Mouse (Mus musculus) myocyte (in vitro differentiated cells): ENCODE measurements at regions not wholly inside any gene's neighbourhood (a gene's known extent, or its start where the extent isn't known, plus 50 kb on each side); places are given as distances from the start of the nearest gene placed in this dataset.

Experiments used
- H3K27me3 ChIP-seq: one replicate; pipeline ENCODE4 v1.6.1; 2011; ENCODE audit not compliant: control insufficient read depth, insufficient read depth, insufficient read length
- H3K36me3 ChIP-seq: one replicate; pipeline ENCODE4 v1.6.1; 2011; ENCODE audit not compliant: control insufficient read depth, insufficient read depth
- H3K4me2 ChIP-seq: one replicate; pipeline ENCODE4 v1.6.1; 2011; ENCODE audit warnings: low read depth, control low read depth
- H3K4me3 ChIP-seq: one replicate; pipeline ENCODE4 v1.5.1; 2011; ENCODE audit warnings: mild to moderate bottlenecking, control low read depth, moderate library complexity
- H3K79me2 ChIP-seq: one replicate; pipeline ENCODE4 v1.6.1; 2011; ENCODE audit not compliant: control insufficient read depth, insufficient read depth
- H3ac ChIP-seq: one replicate; pipeline ENCODE4 v1.6.1; 2011; ENCODE audit not compliant: control insufficient read depth, insufficient read length
- CEBPB ChIP-seq: IDR thresholded peaks from 2 replicates; pipeline ENCODE4 v1.6.1; 2011; ENCODE audit warnings: mild to moderate bottlenecking, moderate library complexity; ENCODE audit not compliant: poor library complexity, insufficient read depth, severe bottlenecking
- E2F4 ChIP-seq: IDR thresholded peaks from one replicate; pipeline ENCODE4 v1.6.1; 2011; ENCODE audit warnings: mild to moderate bottlenecking, control low read depth, moderate library complexity; ENCODE audit not compliant: insufficient read depth
- MAX ChIP-seq: IDR thresholded peaks from one replicate; pipeline ENCODE4 v1.6.1; 2011; ENCODE audit warnings: low read depth, mild to moderate bottlenecking, control low read depth
- MYOD1 ChIP-seq, 3 experiments: IDR thresholded peaks; one replicate each; pipeline ENCODE4 v1.6.1; 2011; ENCODE audit warnings: control low read depth in 2 of 3, low read depth in 2 of 3, mild to moderate bottlenecking in 2 of 3, moderate library complexity in 1 of 3; ENCODE audit not compliant: insufficient read length in 2 of 3, control insufficient read depth in 1 of 3
- MYOG ChIP-seq, 3 experiments: IDR thresholded peaks; one replicate each; pipeline ENCODE4 v1.6.1; 2011; ENCODE audit warnings: control low read depth in 2 of 3, low read depth in 2 of 3, mild to moderate bottlenecking in 2 of 3; ENCODE audit not compliant: insufficient read length in 2 of 3, control insufficient read depth in 1 of 3, insufficient read depth in 1 of 3
- POLR2A ChIP-seq: IDR thresholded peaks from one replicate; pipeline ENCODE4 v1.6.1; 2011; ENCODE audit warnings: low read depth, mild to moderate bottlenecking, control low read depth, moderate library complexity; ENCODE audit not compliant: insufficient read length
- POLR2AphosphoS2 ChIP-seq: IDR thresholded peaks from one replicate; pipeline ENCODE4 v1.6.1; 2011; ENCODE audit warnings: low read depth, control low read depth; ENCODE audit not compliant: insufficient read length
- REST ChIP-seq: IDR thresholded peaks from one replicate; pipeline ENCODE4 v1.6.1; 2011; ENCODE audit warnings: mild to moderate bottlenecking, control low read depth, moderate library complexity; ENCODE audit not compliant: insufficient read depth, insufficient read length
- SRF ChIP-seq: IDR thresholded peaks from one replicate; pipeline ENCODE4 v1.6.1; 2011; ENCODE audit warnings: low read depth; ENCODE audit not compliant: control insufficient read depth, insufficient read length
- TCF12 ChIP-seq: IDR thresholded peaks from one replicate; pipeline ENCODE4 v1.6.1; 2011; ENCODE audit warnings: mild to moderate bottlenecking, control low read depth; ENCODE audit not compliant: poor library complexity, insufficient read depth, severe bottlenecking
- TCF3 ChIP-seq: IDR thresholded peaks from one replicate; pipeline ENCODE4 v1.6.1; 2011; ENCODE audit warnings: low read depth, control low read depth; ENCODE audit not compliant: insufficient read length
- USF1 ChIP-seq: IDR thresholded peaks from one replicate; pipeline ENCODE4 v1.6.1; 2011; ENCODE audit warnings: low read depth, mild to moderate bottlenecking, control low read depth, moderate library complexity

DNA sequence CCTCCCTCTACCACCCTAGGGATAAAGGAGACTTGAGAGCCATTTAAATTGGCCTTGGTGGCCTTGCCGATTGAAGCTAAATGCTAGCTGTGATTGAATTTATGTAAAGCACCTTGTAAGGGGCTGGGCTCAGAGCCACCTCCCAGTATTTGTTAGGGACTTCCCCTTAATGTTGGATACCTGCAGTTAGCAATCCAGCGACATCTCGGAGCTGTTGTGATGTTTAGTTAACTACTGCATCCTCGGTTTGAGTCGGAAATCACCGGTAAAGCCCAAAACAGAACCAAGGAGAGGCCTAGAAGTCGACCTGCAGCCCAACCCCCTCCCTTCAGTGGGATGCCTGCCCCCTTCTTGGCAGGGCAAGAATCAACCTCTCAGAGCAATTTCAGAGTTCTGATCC, 236.3 kb downstream of the Cd83 start:
- Histone ChIP-seq H3K4me2 (no peak overlapping the region), H3K4me3 (no peak overlapping the region), H3ac (no peak overlapping the region), H3K36me3 (no peaks in the 10 kb centered on the region), H3K79me2 (no peaks in the 10 kb centered on the region), H3K27me3 (no peaks in the 10 kb centered on the region)
- no peak for TF ChIP-seq POLR2AphosphoS2
- no peak for TF ChIP-seq MAX
- TF ChIP-seq E2F4, result no peak
- no peak for TF ChIP-seq SRF
- no peak for TF ChIP-seq TCF3
- no peak for TF ChIP-seq POLR2A
- no peak for TF ChIP-seq CEBPB
- TF ChIP-seq TCF12, result no peak
- TF ChIP-seq USF1, result no peak
- TF ChIP-seq MYOD1 (IDR thresholded peaks at IDR 0.05; ENCODE audit: control insufficient read depth in 1 of 3, insufficient read length in 2 of 3, low read depth in 2 of 3), result no peak

DNA sequence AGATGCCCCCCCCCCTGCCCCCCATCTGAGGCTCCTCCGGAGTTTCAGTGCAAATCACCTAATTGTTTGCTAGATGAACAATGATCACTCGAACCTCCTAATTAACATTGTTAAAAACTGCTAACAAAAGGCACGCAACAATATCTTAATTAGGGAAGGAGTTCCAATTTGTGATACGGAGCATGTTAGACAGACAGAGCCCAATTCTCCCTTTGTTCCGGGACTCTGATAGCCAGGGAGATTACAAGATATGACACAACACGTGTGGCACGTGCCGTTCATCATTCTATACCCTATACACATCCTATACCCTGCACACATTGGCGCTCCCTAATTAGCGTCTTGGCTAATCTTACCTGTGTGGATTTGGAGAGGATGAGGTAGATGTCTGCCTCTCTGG, 237.5 kb downstream of the Cd83 start:
- Histone ChIP-seq H3K4me2 (no peak overlapping the region), H3ac (no peak overlapping the region), H3K79me2 (no peaks in the 10 kb centered on the region), H3K27me3 (no peaks in the 10 kb centered on the region), H3K36me3 (no peaks in the 10 kb centered on the region), H3K4me3 (no peak overlapping the region)
- TF ChIP-seq POLR2A (no peak), TCF3 (no peak), E2F4 (no peak), MYOG (IDR thresholded peaks at IDR 0.05; ENCODE audit: control insufficient read depth in 1 of 3, insufficient read depth in 1 of 3, insufficient read length in 2 of 3, low read depth in 2 of 3) (no peak), SRF (no peak), CEBPB (no peak), MYOD1 (IDR thresholded peaks at IDR 0.05; ENCODE audit: control insufficient read depth in 1 of 3, insufficient read length in 2 of 3, low read depth in 2 of 3) (no peak), MAX (no peak)

DNA sequence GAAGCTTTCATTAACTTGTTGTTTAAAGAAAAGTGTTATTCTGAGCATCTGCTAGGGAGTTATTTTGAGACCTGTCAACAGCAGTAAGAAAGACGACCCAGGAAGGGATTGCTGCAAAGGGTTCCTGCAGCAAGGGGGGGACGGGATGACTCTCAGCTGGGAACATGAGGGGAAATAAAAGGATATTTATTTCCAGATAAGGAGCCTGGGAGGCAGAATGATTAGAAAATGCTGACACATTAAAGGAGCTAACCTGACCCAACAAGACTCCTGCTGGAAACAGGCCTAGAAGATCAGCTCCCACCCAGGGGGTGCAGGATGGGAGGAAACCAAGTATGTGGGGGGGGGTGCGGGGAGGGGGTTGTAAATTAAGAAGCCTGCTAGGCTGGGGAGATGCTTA, 240.0 kb downstream of the Cd83 start:
- Histone ChIP-seq H3ac (no peak overlapping the region), H3K27me3 (no peaks in the 10 kb centered on the region), H3K4me3 (no peak overlapping the region), H3K79me2 (no peaks in the 10 kb centered on the region), H3K4me2 (no peak overlapping the region), H3K36me3 (no peaks in the 10 kb centered on the region)
- TF ChIP-seq POLR2A (no peak), CEBPB (no peak), E2F4 (no peak), POLR2AphosphoS2 (no peak), TCF3 (no peak), MYOD1 (IDR thresholded peaks at IDR 0.05; ENCODE audit: control insufficient read depth in 1 of 3, insufficient read length in 2 of 3, low read depth in 2 of 3) (no peak), REST (no peak), MAX (no peak), SRF (no peak), USF1 (no peak), MYOG (IDR thresholded peaks at IDR 0.05; ENCODE audit: control insufficient read depth in 1 of 3, insufficient read depth in 1 of 3, insufficient read length in 2 of 3, low read depth in 2 of 3) (no peak)

DNA sequence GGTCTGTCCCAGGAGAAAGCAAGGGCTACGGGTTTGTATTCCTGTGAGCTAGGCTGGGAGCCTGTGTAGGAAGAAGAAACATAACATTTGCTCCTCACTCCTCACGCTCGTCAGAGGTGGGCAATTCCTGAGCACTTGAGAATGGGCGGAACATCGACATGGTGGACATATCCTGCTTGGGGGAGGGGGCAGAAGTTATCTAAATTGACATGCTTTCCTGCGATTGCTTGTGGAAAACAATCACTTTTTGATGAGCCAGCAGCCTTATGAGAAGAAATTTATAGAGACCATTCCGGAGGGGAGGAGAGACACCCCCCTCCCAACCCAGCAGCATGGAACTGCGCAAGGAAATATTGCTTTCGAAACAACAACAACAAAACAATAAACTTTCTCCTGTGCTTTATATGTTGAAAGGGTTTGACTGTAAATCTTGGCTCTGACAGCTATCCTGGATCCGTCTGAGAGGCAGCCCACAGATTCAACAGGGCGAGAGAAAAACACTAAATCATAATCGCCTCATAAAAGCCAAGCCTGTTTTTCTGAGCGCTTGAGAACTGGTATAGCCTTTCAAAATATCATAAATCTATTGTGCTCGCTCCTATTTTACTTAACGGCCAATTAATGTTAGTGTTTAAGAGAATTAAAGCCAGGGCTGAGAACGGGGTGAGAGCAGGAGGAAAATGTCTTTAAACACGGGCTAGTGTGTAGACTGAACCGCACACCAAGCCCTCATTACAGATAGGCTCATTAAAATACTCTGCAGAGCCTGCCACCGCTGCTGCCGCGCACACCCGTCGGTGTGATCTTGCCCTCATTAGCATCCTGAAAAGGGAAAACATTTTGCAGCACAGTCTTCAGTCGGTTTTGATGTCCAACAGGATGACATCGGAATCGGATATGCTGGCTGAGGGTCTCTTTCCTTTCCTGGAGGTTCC, 242.0 kb downstream of the Cd83 start:
- no peaks in the 10 kb centered on the region for H3K79me2 ChIP-seq
- H3K4me3 ChIP-seq, result no peak overlapping the region
- no peaks in the 10 kb centered on the region for H3K36me3 ChIP-seq
- no peak overlapping the region for H3ac ChIP-seq
- H3K4me2 ChIP-seq, result no peak overlapping the region
- TF ChIP-seq MAX (no peak), TCF12 (no peak), REST (no peak), POLR2A (no peak), MYOD1 (IDR thresholded peaks at IDR 0.05; ENCODE audit: control insufficient read depth in 1 of 3, insufficient read length in 2 of 3, low read depth in 2 of 3) (no peak), SRF (no peak), E2F4 (no peak), TCF3 (no peak), POLR2AphosphoS2 (no peak), MYOG (IDR thresholded peaks at IDR 0.05; ENCODE audit: control insufficient read depth in 1 of 3, insufficient read depth in 1 of 3, insufficient read length in 2 of 3, low read depth in 2 of 3) (no peak), CEBPB (no peak), USF1 (no peak)
- no peaks in the 10 kb centered on the region for H3K27me3 ChIP-seq
